Mouse (Mus musculus): ENCODE results near the gene Cped1.

The Cped1 gene

DNA sequence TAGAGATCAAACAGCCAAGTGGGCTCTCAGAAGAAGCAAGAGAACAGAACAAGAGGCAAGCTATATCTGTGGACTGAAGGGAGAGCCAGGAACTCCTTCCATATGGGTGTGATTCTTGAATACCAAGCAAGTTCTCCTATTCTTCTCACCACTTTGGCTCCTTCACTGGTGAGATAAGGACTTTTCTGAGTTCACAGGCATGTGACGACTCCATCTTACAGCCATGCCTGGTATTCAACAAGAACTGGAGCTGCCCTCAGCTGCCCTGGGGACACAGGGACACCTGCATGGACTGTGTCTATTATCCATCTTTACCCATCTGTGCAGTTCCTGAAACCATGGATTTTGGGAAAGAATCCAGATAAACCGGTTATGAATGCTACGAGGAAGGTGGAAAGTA, 15.2 kb downstream of the Cped1 start:
- DNase-seq = no peak

DNA sequence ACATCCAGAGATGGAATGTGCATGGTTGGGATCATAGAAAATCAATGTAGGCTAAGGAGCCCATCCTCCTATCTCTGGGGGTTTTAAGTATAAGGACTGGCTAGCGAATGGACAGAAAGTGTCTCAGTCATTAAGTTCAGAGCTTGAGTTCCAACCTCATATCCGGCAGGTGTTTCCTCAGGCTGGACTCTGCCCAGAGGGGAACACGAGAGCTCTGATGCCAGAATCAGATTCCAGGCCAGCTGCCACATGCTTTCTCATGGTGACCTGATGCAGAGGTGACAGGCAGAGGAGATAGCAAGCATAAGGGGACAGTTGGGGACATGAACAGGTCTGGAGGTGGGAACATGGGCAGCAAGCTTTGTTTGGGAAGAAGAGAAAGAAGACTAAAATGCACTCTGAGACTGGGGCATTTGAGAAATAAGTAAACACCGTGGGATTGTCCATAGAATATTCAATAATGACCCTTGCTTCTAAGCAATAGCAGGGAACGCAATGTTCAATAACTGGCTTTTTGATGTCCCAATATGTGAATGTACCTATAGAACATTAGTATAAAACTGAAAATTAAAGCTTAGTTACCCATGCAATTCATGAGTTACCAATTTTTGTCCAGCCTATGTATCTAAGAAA, 15.7 kb downstream of the Cped1 start:
- no peak for DNase-seq

DNA sequence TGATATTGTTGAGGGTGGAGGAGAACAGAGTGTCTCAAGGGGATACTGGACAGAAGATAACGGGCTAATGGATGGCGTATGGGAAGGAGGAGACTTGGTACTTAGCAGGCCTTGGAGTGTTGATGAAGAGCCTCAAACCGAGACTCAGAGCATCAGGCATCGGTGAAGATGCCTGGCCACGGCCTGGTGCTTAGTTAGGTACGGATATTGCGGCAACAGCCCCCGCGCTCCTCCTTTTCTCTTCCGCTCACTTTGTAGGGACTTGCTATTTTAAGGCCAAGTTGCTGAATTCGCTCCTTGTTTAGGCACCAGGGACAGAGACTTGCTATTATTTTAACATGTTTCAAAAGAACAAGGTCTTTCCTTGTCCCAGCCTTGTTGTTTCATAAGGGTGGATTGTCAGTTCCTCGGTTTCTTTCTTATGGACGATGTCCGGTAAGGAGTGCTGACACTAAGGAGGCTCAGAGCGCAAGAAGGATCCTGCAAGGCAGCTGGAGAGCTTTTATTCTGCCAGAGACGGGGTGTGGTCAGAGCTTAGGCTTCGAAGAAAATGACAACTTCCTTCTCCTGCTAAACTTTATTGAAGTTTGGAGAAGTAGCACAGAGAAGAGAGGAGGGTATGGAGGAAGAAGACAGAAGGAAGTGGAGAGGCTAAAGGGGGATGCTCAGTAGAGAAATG, 16.9 kb downstream of the Cped1 start:
- no peak for DNase-seq

DNA sequence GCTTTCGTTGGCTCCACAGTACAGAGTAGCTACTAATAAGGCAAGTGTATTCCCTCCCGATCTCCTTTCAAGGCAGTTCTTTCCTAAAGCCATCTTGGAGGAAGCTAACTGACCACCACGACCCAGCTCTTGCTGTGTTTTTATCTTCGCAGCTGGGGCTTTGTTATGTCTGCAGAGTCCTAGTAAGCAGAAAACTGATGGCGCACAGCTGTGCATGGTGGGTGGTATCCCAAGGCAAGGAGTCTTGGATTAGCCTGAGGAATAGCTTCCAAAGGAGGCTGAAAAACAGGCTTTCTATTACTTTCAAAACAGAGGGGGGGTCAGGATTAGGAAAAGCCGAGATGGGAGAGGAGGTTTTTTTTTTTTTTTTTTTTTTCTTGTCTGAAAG, 17.5 kb downstream of the Cped1 start:
- no peak for DNase-seq

DNA sequence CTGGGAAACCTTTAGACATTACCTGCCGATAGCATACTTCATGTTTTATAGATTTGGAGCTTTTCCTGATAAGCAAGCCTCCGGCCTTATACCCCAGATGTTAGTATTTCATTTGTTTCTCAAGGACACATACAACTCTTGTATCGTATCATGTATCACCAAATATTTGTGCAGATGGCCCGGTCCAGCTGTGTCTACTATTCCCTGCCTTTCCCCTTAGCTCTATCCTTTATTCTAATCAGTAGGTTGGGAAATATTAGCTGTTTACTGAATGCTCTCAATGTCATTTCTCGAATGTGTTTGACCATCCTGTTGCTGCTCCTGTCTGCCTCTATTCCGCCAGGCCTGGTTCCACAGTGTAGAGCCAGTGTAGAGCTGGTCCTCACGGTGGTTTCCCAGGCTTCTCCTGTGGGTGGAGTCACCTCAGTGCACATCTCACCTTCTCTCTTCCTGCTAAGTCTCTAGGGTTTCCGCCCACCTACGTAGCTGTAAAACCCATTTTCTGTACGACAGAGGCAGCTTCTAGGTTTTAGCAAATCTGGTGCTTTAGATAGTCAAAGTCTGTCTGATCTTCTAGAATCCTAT, 18.3 kb downstream of the Cped1 start:
- no peak for DNase-seq

DNA sequence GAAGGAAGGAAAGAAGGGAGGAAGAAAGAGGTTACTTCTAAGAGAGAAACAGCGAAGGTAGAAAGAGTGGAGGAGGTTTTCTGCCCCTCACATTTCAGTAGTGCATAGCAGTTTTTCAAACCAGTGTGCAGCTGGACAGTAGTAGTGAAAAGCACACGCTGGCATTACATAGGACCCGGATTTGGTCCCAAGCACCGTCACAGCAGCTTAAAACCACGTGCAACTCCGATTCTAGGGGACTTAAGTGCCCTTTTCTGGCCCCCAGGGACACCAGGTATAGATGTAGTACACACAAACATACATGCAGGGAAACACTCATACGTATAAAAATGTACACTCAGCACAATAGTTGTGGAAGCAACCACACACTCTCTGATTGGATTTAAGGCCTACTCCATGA, 22.6 kb downstream of the Cped1 start:
- no peak for DNase-seq

DNA sequence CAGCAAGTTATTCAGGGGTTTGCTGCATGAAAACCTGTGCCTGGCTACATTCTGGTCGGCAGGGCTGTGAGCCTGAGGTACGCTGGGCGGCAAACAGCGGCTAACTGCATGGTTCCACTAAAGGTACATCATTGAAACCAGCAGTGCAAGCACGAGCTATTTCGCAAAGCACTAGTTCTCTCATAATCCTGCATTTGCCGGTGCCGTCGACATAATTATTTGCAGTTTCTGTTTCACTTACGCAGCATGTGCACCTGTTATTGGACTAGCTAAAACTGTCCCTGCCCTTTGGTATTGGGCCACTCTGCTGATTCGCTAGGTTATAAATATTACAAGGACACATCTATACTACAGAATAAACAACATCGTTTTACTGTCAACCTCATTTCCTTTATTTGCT, 24.5 kb downstream of the Cped1 start:
- DNase-seq = no peak

DNA sequence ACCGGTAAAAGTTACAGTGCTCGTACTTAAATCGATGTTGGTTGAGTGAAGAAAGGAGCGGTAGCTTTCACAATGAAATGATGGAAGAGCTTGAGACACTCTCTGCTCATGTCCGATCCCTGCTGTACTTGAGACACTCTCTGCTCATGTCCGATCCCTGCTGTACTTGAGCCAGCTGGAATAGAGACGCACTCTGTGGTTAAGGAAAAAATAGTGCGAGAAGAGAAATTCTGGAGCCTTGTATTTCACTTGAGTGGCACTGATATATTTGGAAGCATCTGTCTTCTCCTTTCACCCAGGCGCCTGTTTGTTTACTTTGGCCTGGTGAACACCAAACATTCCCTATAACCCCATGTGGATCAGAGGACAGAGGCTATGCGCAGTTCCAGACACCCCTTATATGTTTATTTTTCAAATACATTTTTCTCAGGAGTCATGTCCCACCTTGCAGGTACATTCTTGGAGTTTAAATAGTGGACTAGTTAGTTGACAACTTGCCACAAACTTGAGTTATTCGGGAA, 25.1 kb downstream of the Cped1 start:
- no peak for DNase-seq

DNA sequence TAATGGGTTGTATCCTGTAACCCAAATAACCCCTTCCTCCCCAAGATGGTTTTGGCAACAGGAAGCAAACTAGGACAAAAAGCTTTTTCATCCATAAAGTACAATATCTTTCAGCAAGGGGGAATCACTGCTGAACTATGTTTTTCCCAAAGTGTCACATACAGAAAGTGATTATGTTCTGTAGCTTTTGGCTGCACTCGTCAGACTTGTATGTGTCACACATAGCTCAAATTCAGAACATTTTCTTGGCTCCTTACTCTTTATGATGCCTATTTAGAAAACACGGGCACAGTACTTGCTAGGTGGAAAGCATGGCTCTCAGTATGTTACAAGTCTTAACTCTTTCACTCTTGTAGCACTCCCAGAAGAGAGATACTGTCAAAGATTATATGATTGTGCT, 25.8 kb downstream of the Cped1 start:
- DNase-seq = no peak

DNA sequence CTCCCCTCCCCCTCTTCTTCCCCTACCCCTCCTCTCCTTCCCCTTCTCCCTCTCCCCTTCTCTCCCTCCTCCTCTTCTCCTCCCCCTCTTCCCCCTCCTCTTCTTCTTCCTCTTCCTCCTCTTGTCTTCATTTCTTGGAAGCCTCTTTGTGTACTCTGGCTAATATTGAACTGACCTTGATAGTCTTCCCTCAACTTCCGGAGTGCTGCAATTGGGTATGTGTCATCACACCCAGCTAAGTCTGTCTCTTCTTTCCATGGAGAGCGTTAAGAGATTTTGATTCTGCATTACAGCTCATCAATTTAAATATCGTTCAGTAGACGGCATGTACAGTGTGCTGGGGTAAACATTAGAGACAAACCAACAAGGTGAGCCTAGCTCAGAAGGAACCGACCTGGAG, 26.4 kb downstream of the Cped1 start:
- no peak for DNase-seq

DNA sequence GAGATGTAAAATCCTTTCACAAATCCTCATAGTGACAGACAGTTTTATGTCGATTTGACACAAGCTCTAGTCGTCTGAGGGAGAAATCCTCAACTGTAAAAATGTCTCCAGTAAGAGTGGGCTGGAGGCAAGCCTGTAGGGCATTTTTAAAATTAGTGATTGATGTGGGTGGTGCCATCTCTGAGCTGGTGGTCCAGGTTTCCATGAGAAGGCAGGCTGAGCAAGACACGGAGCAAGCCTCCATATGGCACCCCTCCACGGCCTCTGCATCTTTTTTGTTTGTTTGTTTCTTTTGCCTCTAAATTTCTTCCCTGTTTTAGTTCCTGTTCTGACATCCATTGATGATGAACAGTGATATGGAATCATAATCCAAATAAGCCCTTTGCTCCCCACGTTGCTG, 26.8 kb downstream of the Cped1 start:
- no peak for DNase-seq

DNA sequence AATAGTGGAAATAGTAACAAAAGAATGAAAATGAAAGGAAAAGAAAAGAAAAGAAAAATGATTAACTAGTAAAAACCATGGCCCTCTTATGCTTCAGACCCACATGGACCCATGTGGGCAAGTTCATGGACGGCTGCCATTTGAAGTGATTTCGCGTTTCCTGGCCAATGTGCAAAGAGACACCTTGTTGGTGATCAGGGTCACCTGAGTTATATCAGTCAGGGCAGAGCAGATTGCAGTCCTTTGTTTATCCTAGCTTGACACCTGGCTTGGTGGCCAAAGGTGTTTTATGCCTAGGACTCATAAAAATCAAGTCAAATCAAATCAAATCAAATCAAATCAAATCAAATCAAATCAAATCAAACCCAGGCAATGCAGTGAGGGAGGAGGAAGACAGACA, 27.7 kb downstream of the Cped1 start:
- no peak for DNase-seq

DNA sequence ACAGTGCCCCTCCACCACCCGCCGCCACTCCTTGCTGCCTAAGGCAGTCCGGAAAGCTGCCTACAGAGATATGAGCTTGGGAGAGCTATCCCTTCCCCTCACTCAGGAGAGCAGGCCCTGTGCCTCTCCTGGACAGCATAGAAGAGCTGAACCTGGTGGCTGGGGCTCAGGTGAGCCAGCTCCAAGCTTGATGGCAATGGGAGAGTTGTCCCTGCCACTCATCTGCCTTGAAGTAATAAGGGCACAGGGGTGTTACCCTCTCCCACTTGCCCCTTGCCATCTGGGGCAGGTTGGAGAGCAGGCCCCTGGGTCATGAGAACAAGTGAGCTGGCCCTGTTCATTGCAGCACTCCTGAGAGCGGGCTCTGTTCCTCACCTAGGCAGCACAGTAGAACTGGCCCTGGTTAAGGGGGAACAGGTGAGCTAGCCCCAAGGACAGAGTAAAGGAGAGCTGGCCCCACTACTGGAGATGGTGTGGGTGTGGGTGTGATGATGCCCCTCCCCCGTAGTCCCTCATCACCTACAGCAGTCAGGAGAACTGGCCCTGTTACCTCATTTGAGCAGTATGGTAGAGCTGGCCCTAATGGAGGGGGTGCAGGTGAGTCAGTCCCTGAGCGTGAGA, 28.7 kb downstream of the Cped1 start:
- no peak for DNase-seq

DNA sequence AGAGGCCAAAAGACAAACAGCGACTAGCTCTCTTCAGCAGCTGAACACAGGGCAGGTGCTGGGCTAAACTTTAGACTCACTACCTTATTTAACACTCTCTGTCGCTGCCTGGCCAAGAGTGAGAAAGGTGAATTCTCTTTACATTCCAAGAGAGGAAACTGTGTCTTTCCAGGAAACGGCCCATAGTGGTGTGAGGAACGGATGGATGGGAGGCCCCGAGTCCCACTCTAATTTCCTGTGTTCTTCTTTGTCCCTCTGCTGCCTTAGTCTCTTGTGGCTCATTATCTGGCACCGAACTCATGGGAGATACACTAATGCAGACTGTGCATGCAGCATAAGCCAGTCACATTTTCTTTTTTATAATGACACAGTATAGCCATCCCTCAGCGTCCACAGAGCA, 31.9 kb downstream of the Cped1 start:
- DNase-seq = no peak

DNA sequence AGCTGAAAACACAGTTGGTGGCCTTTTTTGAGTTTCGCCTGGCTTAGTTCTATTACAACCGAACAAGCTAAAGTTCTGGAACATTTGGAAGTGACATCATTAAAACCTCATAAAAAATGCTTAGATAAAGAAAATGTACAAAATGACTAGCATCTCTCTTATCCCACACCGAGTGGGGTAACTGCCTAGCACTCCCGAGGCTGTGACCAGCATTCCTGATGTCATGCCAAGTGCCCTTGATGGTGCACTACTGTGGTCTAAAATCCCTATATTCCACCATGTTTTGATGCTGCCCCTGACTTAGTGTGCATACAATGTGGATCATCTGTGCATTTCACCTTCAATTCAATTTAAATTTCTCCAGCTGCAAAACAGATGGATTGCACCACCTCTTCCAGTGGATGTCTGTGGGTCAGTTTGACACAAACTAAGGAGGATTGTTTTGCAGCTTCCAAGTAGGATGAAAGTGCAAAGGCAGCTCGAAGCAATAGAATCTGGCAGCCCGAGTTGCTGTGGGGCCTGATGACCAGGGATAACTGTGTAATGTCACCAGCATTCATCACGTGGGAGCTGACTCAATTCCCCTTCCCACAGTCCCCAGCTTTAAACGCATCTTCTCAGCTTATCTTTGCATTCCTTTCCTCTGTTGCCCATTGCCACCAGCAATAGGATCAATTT, 33.2 kb downstream of the Cped1 start:
- DNase-seq = no peak

DNA sequence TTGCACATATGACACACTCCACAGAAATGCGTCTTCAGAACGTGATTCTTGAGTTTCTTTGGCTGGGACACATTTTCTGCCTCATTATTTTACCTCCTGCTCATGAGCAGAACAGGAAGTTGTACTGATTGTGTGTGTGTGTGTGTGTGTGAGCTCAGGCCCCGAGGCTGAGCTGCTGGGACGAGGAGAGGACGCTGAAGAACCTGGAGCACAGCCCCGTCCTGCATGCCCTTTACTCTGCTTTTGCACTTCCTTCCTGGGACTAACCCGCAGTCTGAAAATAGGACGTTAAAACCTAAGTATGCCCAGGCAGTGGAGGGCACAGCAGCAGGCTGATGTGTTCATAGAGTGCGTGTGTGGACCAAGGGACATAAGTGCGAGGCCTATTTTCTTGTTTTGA, 33.9 kb downstream of the Cped1 start:
- DNase-seq = no peak

DNA sequence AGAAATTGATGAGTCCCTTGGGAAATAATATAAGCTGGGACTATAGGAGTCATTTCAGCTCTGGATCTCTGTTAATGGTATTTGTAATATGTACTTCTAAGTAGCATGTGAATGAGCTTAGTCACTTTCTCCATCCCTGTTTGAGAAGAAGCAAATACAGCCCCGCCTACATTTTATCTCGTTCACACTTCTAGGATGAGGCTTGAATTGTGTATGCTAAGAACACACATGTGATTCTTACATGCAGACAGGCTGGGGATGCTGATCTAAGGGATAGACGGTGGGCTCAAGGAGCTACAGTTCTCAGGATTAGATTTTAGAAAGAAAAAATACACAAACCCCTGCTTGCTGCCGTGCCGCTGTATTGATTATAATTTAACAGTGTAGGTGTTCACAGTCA, 35.0 kb downstream of the Cped1 start:
- no peak for DNase-seq

DNA sequence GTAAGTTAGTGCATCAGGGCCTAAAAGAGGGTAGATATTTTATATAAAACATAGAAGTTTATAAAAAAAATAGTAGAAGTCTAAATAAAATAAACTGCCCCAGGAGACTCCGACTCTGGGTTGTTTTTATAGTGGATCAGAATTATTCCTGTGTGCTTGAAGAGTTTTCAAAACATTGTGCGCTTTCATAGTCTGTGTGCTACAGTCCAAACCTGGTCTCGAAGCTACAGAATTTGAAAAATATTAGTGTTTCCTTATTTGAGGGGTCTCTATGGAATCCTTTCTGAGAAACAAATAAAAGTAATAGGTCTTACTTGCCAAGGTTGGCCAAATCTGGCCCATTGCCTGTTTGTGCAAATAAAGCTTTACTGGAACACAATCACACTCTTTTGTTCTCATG, 35.6 kb downstream of the Cped1 start:
- no peak for DNase-seq

DNA sequence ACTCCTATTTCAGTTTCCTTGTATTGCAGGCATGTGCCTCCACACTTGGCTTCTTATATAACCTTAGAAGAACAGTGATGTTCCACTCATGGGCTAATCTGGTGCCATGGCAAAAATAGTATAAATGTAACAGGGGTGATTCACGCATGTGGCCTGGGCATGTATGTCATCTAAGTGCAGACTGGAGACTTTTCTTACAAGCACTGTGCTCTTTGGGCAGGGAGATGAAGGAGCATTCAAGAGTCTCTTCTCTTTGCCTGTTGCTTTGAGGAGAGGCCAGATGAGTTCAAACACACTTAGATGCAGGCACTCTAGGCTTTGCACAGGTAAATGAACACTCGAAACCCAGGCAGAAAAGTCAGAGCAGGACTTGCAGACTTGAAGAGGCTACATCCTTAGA, 38.5 kb downstream of the Cped1 start:
- no peak for DNase-seq

DNA sequence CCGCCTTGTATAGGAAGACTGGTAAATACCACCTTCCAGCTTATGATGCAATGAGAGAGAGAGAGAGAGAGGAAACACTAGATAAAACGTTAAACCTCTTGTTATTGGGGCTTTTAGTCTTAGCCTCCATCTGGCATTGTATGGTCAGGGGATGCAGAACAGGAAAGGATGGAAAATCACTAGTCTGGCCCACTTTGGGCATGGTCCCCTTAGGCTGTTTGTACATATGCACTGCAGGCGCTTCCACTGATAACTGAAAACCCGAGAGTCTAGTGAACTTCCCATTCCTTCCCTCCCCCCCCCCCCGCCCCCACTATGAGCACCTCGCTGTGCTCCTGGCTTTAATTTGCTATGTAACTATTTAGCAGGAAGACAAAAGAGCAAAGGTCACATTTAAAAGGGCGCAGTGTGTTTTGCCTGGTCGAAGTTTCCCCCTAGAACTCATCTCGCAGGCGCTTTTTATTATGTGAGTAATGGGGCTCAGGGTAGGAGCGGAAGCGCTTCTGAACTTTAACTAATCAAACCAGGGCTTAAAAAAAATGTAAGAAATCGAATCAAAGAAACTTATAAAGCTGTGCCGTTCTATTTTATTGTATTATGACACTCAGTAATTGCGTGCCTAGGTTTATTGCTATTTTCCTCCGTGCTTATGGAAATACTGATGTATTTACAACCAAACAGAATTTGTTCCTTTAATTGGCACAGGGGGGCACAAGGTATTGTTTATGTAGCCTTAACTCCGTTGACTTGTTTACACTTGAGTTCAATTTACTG, 40.1 kb downstream of the Cped1 start:
- DNase-seq = no peak

DNA sequence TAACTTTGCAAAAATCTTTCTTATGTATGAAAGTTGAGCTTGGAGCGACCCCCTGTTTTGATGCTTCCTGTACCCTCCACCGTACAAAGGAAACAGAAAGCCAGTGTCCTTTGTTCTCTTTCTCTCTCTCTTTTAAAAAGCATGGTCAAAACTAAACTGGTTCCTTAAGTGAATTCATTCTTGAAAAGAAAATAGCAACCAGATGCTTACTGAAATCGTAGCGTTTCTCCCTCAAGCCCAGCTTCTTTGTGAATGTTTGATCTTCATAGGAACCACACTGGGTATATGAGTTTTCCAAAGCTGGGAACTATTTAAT, 40.6 kb downstream of the Cped1 start:
- DNase-seq = no peak

DNA sequence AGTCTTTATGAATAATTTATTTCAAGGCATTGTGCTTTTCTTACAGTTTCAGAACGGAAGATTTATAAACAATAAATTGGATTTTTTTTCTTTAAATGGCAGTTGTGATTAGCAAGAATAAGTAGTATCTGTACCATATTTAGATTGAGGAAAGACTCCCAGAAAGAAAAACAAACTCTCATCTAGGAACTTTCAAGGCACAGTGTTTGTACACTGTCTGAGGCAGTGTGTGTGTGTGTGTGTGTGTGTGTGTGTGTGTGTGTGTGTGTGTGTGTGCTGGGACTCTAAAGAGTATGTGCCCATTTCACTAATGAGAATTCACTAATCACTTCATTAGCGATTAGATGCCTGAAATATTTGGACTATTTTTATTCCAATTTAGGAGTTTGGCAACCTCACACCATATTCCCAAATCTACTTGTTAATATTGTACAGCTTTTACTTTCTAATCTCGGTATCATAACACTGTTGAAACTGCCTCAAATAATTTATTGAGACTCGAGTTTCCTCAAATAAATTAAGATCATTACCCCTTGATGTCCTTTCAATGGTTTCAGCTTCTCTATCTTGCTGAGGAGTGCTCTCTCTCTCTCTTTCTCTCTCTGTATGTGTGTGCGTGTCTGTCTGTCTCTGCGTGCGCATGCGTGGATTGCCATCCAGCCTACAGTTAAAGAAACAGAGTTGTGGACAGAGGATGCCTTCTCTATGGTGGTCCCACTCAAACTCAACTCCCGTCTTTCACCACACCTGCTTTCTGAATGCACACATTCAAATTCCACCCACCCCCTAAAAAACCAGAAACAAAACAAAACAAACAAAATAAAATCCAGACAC, 41.3 kb downstream of the Cped1 start:
- DNase-seq = no peak

Data from cerebellum, adult 8-10 months (tissue).